Mouse (Mus musculus): ENCODE measurements around the gene Gm10762. TPM values are rescaled to one million over a fixed set of nuclear protein-coding genes. Genes with fewer than 3 reads are reported as not detected.
A peak's percentile ranks its signal among the peaks of the same experiment; 100 is the strongest.
"Not testable (repeated sequence)": the region's sequence is repeated elsewhere in the genome, so short reads cannot be mapped to it uniquely, and the experiment has no call there.

Gene Gm10762
- polyA plus RNA-seq (2012; rRNA removed): 15.6 and 17.1 TPM in 2 replicates
- polyA plus RNA-seq (2014; fragmentation: Nextera tagmentation; extraction: Ambion mirVana): 20.4 and 22.2 TPM in 2 replicates

DNA sequence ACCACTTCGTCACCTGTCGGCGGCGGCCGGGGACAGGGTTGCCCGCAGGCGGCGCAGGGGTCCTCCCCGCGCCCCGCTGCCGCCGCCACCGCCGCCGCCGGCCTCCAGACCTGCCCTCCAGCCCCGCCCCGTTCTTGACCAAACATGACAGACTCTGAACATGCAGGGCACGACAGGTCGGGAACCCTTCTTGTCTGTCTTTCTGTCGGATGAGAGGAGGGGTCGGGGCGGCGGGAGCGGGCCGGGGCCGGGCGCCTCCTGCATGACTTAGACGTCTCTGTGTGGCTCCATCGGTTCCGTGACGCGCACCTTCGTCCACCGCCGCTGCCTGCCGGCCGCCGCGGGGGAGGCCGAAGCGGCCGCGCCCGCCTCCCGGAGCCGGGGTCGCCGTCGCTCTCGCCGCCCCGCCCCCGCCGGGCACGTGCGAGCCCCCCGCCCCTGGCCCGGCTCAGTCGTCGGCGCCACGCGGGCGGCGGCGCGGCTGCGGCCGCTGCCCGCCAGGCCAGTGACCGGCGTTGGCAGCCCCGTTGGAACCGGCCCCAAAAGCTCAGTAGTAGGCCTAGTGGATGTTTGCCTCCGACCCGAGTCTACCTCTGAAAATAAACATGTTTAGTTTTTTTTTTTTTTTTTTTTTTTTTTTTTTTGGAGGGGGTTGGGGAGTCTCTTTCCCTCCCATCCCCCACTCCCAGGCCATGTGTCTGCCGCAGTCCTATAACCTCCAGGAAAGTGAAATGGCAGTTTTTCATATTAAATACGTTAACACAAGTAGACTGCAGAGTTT lies at the start of gene Gm10762:
Gene Gm10762 (minus strand): TSS at position 65 of the 781 bp plus-strand sequence.
- H3K4me1 ChIP-seq (ENCODE audit: control insufficient read depth, insufficient read depth, low read length): peaks cover 7% of the 10 kb centered on the region
- peak within 1 kb of the TSS; percentile 87 for H3K4me3 ChIP-seq (replicated peaks; ENCODE audit: low read length)
- no peaks in the 10 kb centered on the region for H3K36me3 ChIP-seq (ENCODE audit: control insufficient read depth, insufficient read depth, low read length)
- no peaks in the 10 kb centered on the region for H3K9me3 ChIP-seq (ENCODE audit: control insufficient read depth, low read length)
- peak within 1 kb of the TSS; percentile 99 for H3K9ac ChIP-seq (ENCODE audit: low read depth, low read length, severe bottlenecking)
- WGBS: under 1% methylated on average over 52 of the region's 80 CpGs
- peak within 1 kb of the TSS; percentile 66 for H3K4me2 ChIP-seq (replicated peaks; ENCODE audit: low read depth, low read length, severe bottlenecking)
- ATAC-seq (ENCODE audit: low FRiP score, low read depth) (peak; percentile 78), DNase-seq (ENCODE audit: low spot score) (peak; percentile 75)
- H3K27ac ChIP-seq (replicated peaks; ENCODE audit: low read depth, low read length): peak within 1 kb of the TSS; percentile 100
- TF ChIP-seq POLR2A (IDR thresholded peaks at IDR 0.05; ENCODE audit: borderline replicate concordance, extremely low read depth, insufficient read depth, insufficient read length): peak; percentile 48; the same call in 1 of the 2 replicates
- no peaks in the 10 kb centered on the region for H3K27me3 ChIP-seq (ENCODE audit: control insufficient read depth, insufficient read depth, low read length)

DNA sequence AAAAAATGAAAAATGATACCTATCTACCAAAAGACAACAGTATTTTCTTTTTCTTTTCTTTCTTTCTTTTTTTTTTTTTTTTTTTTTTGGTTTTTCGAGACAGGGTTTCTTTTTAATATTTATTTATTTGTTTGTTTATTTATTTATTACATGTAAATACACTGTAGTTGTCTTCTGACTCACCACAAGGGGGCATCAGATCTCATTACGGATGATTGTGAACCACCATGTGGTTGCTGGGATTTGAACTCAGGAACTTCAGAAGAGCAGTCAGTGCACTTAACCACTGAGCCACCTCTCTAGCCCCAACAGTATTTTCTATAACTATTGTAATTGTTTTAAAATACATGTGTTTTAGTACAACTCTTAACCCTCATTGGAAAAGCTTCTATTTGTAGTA lies 41.3 kb upstream of the Gm10762 start:
- not testable (repeated sequence) for H3K9me3 ChIP-seq (ENCODE audit: control insufficient read depth, low read length); H3K9ac ChIP-seq (ENCODE audit: low read depth, low read length, severe bottlenecking); H3K4me2 ChIP-seq (replicated peaks; ENCODE audit: low read depth, low read length, severe bottlenecking); DNase-seq (ENCODE audit: low spot score); H3K27me3 ChIP-seq (ENCODE audit: control insufficient read depth, insufficient read depth, low read length); H3K36me3 ChIP-seq (ENCODE audit: control insufficient read depth, insufficient read depth, low read length); H3K27ac ChIP-seq (replicated peaks; ENCODE audit: low read depth, low read length); H3K4me1 ChIP-seq (ENCODE audit: control insufficient read depth, insufficient read depth, low read length); ATAC-seq (ENCODE audit: low FRiP score, low read depth); H3K4me3 ChIP-seq (replicated peaks; ENCODE audit: low read length)
- WGBS: 86% methylated on average over 2 of the region's 2 CpGs

DNA sequence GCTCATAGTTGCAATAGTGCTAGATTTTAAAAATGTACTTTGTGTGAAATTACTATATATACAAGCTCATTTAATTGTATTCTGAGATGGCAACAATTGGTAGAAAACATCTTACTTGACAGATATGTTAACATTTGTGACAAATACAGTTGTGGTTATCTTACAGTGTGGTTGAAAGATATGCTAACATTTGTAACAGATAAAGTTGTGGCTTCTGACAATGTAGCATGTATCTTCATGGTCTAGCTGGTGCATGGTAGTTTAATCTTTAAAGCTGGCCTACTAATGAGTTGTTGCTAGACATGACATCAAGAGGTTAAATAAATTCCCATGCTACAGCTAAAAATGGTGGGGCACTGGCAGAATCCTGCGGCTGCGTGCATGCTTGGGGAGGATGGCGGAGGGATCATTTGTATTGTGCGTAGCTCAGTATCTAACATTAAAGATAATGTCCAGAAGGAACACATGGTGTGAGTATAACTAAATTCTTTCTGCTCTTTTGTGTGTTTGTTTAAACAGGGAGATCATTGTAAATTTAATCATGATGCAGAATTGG lies 38.7 kb upstream of the Gm10762 start:
- Histone ChIP-seq H3K4me2 (replicated peaks; ENCODE audit: low read depth, low read length, severe bottlenecking) (no peak overlapping the region), H3K9me3 (ENCODE audit: control insufficient read depth, low read length) (no peaks in the 10 kb centered on the region), H3K4me3 (replicated peaks; ENCODE audit: low read length) (no peak overlapping the region), H3K9ac (ENCODE audit: low read depth, low read length, severe bottlenecking) (no peak overlapping the region), H3K27ac (replicated peaks; ENCODE audit: low read depth, low read length) (no peak overlapping the region), H3K27me3 (ENCODE audit: control insufficient read depth, insufficient read depth, low read length) (no peaks in the 10 kb centered on the region), H3K4me1 (ENCODE audit: control insufficient read depth, insufficient read depth, low read length) (no peaks in the 10 kb centered on the region), H3K36me3 (ENCODE audit: control insufficient read depth, insufficient read depth, low read length) (no peaks in the 10 kb centered on the region)
- WGBS: 72% methylated on average over 4 of the region's 4 CpGs
- TF ChIP-seq POLR2A (IDR thresholded peaks at IDR 0.05; ENCODE audit: borderline replicate concordance, extremely low read depth, insufficient read depth, insufficient read length): no peak
- no peak for ATAC-seq (ENCODE audit: low FRiP score, low read depth)
- DNase-seq (ENCODE audit: low spot score): no peak

DNA sequence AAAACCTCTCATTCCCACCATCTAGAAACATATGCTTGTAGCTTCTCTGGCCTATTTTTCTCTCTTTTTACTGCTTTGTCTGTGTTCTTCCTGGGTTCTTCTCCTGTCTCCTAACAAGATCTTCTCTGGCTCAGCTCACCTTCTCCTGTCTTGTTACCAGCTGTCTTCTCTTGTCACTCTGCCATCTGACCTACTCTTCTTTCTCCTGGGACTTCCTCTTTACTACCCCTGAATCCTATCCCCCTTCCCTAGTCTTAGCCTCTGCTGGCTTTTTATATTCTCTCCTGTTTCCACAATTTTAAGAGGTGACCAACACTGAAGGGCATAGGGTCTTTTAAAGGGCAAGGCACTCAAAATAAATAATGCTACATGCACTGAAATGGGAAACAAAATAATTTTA lies 37.3 kb upstream of the Gm10762 start:
- TF ChIP-seq POLR2A (IDR thresholded peaks at IDR 0.05; ENCODE audit: borderline replicate concordance, extremely low read depth, insufficient read depth, insufficient read length): no peak
- H3K27me3 ChIP-seq (ENCODE audit: control insufficient read depth, insufficient read depth, low read length): no peaks in the 10 kb centered on the region
- no peak overlapping the region for H3K9ac ChIP-seq (ENCODE audit: low read depth, low read length, severe bottlenecking)
- no peaks in the 10 kb centered on the region for H3K36me3 ChIP-seq (ENCODE audit: control insufficient read depth, insufficient read depth, low read length)
- ATAC-seq (ENCODE audit: low FRiP score, low read depth): no peak
- H3K4me2 ChIP-seq (replicated peaks; ENCODE audit: low read depth, low read length, severe bottlenecking): no peak overlapping the region
- no peak for DNase-seq (ENCODE audit: low spot score)
- no peak overlapping the region for H3K27ac ChIP-seq (replicated peaks; ENCODE audit: low read depth, low read length)
- H3K4me3 ChIP-seq (replicated peaks; ENCODE audit: low read length): no peak overlapping the region
- no peaks in the 10 kb centered on the region for H3K9me3 ChIP-seq (ENCODE audit: control insufficient read depth, low read length)
- no peaks in the 10 kb centered on the region for H3K4me1 ChIP-seq (ENCODE audit: control insufficient read depth, insufficient read depth, low read length)

DNA sequence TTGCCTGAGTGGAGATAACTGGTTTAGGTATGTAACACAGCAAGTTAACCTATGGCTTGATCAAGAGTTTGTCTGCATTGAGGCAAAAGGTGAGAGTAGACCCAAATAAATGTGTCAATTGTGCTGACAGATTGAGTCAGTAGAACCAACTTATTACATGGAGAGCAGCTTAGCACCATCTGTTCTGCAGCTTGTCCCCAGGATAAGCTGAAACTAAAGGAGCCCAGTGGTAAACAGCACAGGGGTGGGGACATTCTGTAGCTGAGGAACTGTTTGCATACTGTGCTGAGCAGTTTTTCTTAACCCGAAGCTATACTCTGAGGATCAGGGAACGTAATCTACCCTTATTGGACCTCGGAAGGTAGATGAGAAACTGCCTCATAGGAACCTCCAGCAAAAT lies 17.2 kb upstream of the Gm10762 start:
- no peak overlapping the region for H3K27ac ChIP-seq (replicated peaks; ENCODE audit: low read depth, low read length)
- H3K9ac ChIP-seq (ENCODE audit: low read depth, low read length, severe bottlenecking): no peak overlapping the region
- no peak for DNase-seq (ENCODE audit: low spot score)
- WGBS: 82% methylated on average over 3 of the region's 3 CpGs
- H3K4me2 ChIP-seq (replicated peaks; ENCODE audit: low read depth, low read length, severe bottlenecking): no peak overlapping the region
- no peaks in the 10 kb centered on the region for H3K36me3 ChIP-seq (ENCODE audit: control insufficient read depth, insufficient read depth, low read length)
- H3K27me3 ChIP-seq (ENCODE audit: control insufficient read depth, insufficient read depth, low read length): no peaks in the 10 kb centered on the region
- TF ChIP-seq POLR2A (IDR thresholded peaks at IDR 0.05; ENCODE audit: borderline replicate concordance, extremely low read depth, insufficient read depth, insufficient read length): no peak
- no peak for ATAC-seq (ENCODE audit: low FRiP score, low read depth)
- H3K9me3 ChIP-seq (ENCODE audit: control insufficient read depth, low read length): no peaks in the 10 kb centered on the region
- H3K4me1 ChIP-seq (ENCODE audit: control insufficient read depth, insufficient read depth, low read length): no peaks in the 10 kb centered on the region
- no peak overlapping the region for H3K4me3 ChIP-seq (replicated peaks; ENCODE audit: low read length)
